Mouse (Mus musculus) embryonic facial prominence, embryonic 14.5 days (tissue): ENCODE measurements around the gene H2-K1. TPM values are rescaled to one million over a fixed set of nuclear protein-coding genes. Genes with fewer than 3 reads are reported as not detected.
"Not testable (repeated sequence)": the region's sequence is repeated elsewhere in the genome, so short reads cannot be mapped to it uniquely, and the experiment has no call there.

ENCODE experiments used
- ATAC-seq: fragments of 200-750 bp; cut with Nextera tagmentation; 2 replicates; pipeline ENCODE4 v1.8.0; 2017; ENCODE audit warnings: low read depth, moderate number of reproducible peaks, moderate TSS enrichment
- DNase-seq: peaks from one replicate; pipeline ENCODE4 v3.0.0-alpha.2; 2015; ENCODE audit warnings: low spot score
- H3K27ac ChIP-seq: fragments of 300-500 bp; sonication (generic); replicated peaks from 2 replicates; pipeline ENCODE4 v1.5.1; 2014; ENCODE audit warnings: low read depth, mild to moderate bottlenecking, low read length, moderate library complexity
- H3K27me3 ChIP-seq: fragments of 300-500 bp; sonication (generic); replicated peaks from 2 replicates; pipeline ENCODE4 v1.6.1; 2014; ENCODE audit warnings: low read length; ENCODE audit not compliant: control insufficient read depth, insufficient read depth
- H3K36me3 ChIP-seq: fragments of 300-500 bp; sonication (generic); 2 replicates; pipeline ENCODE4 v1.6.1; 2014; ENCODE audit warnings: low read length, mixed read lengths; ENCODE audit not compliant: control insufficient read depth, insufficient read depth
- H3K4me1 ChIP-seq: fragments of 300-500 bp; sonication (generic); 2 replicates; pipeline ENCODE4 v1.6.1; 2014; ENCODE audit warnings: antibody characterized with exemption, low read length; ENCODE audit not compliant: control insufficient read depth, insufficient read depth
- H3K4me2 ChIP-seq: fragments of 300-500 bp; sonication (generic); 2 replicates; pipeline ENCODE4 v1.6.1; 2014; ENCODE audit warnings: low read depth, mild to moderate bottlenecking, low read length, moderate library complexity, mixed read lengths
- H3K4me3 ChIP-seq: fragments of 300-500 bp; sonication (generic); 2 replicates; pipeline ENCODE4 v1.5.1; 2014; ENCODE audit warnings: low read depth, mild to moderate bottlenecking, low read length
- H3K9ac ChIP-seq: fragments of 300-500 bp; sonication (generic); 2 replicates; pipeline ENCODE4 v1.6.1; 2014; ENCODE audit warnings: low read depth, mild to moderate bottlenecking, low read length, moderate library complexity, mixed read lengths
- H3K9me3 ChIP-seq: fragments of 300-500 bp; sonication (generic); 2 replicates; pipeline ENCODE4 v1.6.1; 2016; ENCODE audit warnings: low read length; ENCODE audit not compliant: control insufficient read depth
- WGBS: fragments of 180-500 bp; shearing (Covaris S2); extraction: QIAGEN DNeasy Blood & Tissue Kit; methylation state at CpG from one replicate; pipeline ENCODE4 v1.1.7; 2014; 5-methylcytosine and 5-hydroxymethylcytosine counted together
- polyA plus RNA-seq: library from polyadenylated mRNA; unstranded; fragments of >200 nt; fragmentation: Nextera tagmentation; extraction: Ambion mirVana; gene quantifications from 2 replicates; pipeline ENCODE4 v1.2.1, GENCODE M21; 2014

Gene H2-K1
- polyA plus RNA-seq, 1 experiment from 2014 or later: 30.8 TPM

DNA sequence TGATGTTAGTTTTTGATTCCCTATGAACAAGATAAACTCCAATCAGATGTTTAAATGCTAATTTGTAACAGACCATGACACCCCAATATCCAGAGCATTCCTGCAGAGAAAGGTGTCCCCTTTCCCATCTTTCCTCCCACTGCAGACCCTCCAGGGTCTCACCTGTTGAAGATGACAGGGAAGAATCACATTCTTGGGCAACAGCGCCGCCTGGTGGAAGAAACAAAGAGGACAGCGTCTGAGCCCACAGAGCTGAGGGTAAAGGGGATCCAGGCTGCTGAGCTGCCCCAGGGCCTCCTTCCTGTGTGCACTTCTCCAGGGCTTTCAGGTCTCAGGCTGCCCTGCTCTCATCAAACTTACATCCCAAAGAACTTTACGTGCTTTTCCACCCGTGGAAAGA, 3.3 kb upstream of the H2-K1 start:
- ATAC-seq (no peak), DNase-seq (no peak)
- H3K4me2 ChIP-seq: no peak overlapping the region
- peaks cover 4% of the 10 kb centered on the region; the same call in 1 of the 2 replicates for H3K4me1 ChIP-seq
- H3K9ac ChIP-seq: no peak overlapping the region
- WGBS: 5% methylated on average over 5 of the region's 5 CpGs
- H3K4me3 ChIP-seq: no peak overlapping the region
- peaks cover 39% of the 10 kb centered on the region for H3K27me3 ChIP-seq
- H3K36me3 ChIP-seq: no peaks in the 10 kb centered on the region
- no peaks in the 10 kb centered on the region for H3K9me3 ChIP-seq
- H3K27ac ChIP-seq: no peak overlapping the region

DNA sequence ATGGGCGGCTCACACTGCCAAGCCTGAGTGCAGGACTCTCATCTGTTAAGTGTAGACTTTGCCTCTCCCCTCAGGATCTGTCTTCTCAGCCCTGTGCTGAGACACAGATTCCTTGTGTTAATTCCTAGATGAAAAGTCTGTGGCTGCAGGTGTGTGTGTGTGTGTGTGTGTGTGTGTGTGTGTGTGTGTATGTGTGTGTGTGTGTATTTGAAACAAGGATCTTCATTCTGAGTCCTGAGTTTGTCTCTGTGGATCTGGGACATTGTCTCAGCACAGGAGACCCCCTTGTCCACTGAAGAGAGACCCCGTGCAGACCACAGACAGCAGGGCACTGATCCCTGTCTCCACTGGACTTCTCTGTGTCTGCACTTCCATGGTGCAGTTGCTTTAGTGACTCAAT, 649 bp upstream of the H2-K1 start:
- H3K4me1 ChIP-seq, ATAC-seq, H3K27ac ChIP-seq, H3K4me2 ChIP-seq, DNase-seq, H3K9me3 ChIP-seq, H3K9ac ChIP-seq, H3K36me3 ChIP-seq: not testable (repeated sequence)
- Histone ChIP-seq H3K4me3 (0 out of 2 replicates have a peak overlapping the region, but pooled peaks have one; percentile 52), H3K27me3 (peaks cover 45% of the 10 kb centered on the region)
- WGBS: 55% methylated on average over 2 of the region's 2 CpGs

DNA sequence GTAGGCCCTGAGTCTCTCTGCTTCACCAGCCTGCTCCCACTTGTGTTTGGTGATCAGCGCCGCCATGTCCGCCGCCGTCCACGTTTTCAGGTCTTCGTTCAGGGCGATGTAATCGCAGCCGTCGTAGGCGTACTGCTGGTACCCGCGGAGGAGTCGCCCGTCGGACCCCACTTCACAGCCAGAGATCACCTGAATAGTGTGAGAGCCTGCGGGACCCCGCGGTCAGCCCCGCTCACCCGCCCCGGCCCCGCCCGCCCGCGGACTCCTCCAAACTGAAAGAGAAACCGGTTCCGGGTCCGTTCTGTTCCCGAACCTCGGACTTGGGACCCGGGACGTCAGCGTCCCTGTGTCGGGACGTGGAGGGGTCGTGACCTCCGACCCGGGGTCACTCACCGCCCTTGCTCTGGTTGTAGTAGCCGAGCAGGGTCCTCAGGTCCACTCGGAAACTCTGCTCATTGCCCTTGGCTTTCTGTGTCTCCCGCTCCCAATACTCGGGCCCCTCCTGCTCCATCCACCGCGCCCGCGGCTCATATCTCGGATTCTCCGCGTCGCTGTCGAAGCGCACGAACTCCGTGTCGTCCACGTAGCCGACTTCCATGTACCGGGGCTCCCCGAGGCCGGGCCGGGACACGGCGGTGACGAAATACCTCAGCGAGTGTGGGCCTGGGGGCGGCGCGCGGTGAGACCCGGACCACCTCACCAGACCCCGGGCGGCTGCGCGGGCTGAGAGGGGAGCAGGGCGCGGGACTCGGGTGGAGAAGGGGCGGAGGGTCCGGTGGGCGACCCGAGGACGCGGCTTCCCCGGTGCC, 602 bp downstream of the H2-K1 start:
- Histone ChIP-seq H3K9ac (peak overlapping the region; percentile 42; the same call in 1 of the 2 replicates), H3K4me2 (peak overlapping the region; percentile 97), H3K9me3 (no peaks in the 10 kb centered on the region; the same call in 1 of the 2 replicates), H3K4me3 (peak overlapping the region; percentile 52), H3K27ac (no peak overlapping the region), H3K27me3 (peaks cover 45% of the 10 kb centered on the region), H3K4me1 (peaks cover 4% of the 10 kb centered on the region; the same call in 1 of the 2 replicates), H3K36me3 (no peaks in the 10 kb centered on the region)
- WGBS: 3% methylated on average over 55 of the region's 87 CpGs
- DNase-seq (no peak), ATAC-seq (0 out of 2 replicates have a peak, but pooled peaks have one; percentile 51)

GRCm38 (mm10) chr17:33998697-33999096, 1.4 kb downstream of the H2-K1 start:
- not testable (repeated sequence) for ATAC-seq, H3K4me3 ChIP-seq, H3K27ac ChIP-seq, H3K4me1 ChIP-seq, DNase-seq, H3K4me2 ChIP-seq, H3K36me3 ChIP-seq, H3K9me3 ChIP-seq, H3K9ac ChIP-seq
- peaks cover 45% of the 10 kb centered on the region for H3K27me3 ChIP-seq
- WGBS: 39% methylated on average over 5 of the region's 5 CpGs

DNA sequence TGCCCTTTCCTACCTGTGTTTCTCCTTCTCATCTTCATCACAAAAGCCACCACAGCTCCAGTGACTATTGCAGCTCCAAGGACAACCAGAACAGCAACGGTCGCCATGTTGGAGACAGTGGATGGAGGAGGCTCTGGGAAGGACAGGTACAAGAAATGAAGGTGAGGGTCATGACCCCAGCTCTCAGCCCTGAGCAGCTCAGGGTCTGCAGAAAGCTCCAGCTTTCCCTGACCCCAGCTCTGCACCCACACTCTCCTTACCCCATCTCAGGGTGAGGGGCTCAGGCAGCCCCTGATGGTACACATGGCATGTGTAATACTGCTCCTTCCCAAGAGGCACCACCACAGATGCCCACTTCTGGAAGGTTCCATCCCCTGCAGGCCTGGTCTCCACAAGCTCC, 3.1 kb downstream of the H2-K1 start:
- H3K36me3 ChIP-seq, H3K4me2 ChIP-seq, H3K9me3 ChIP-seq, H3K9ac ChIP-seq, H3K4me1 ChIP-seq, DNase-seq, H3K4me3 ChIP-seq, ATAC-seq, H3K27ac ChIP-seq: not testable (repeated sequence)
- WGBS: 89% methylated on average over 2 of the region's 2 CpGs
- peaks cover 40% of the 10 kb centered on the region for H3K27me3 ChIP-seq

DNA sequence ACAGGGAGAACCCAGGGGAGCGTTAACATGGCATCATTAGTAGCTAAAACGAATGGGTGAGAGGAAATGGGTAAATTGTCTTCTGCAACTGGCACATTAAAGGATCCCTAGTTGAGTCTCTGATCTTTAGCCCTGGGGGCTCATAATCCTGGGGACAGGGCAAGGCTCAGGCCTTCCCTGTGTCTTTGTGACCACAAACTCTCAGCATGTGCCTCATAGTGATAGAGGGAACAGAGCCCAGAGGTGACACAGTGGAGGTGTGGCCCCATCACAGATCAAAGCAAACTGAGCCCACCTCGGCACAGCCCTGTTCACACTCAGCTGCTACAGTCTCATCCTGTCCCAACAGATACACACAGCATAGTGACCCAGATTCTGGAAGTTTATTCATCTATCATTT, 4.5 kb downstream of the H2-K1 start:
- no peak for DNase-seq
- Histone ChIP-seq H3K27me3 (peaks cover 27% of the 10 kb centered on the region), H3K4me3 (no peak overlapping the region), H3K27ac (no peak overlapping the region), H3K4me1 (peaks cover 4% of the 10 kb centered on the region; the same call in 1 of the 2 replicates), H3K9me3 (no peaks in the 10 kb centered on the region; the same call in 1 of the 2 replicates), H3K36me3 (no peaks in the 10 kb centered on the region), H3K4me2 (no peak overlapping the region), H3K9ac (no peak overlapping the region)
- 45% methylated on average over 3 of the region's 3 CpGs for WGBS
- no peak for ATAC-seq

- Histone ChIP-seq H3K4me1 (peaks cover 3% of the 10 kb centered on the region; the same call in 1 of the 2 replicates), H3K27me3 (peaks cover 20% of the 10 kb centered on the region), H3K36me3 (no peaks in the 10 kb centered on the region), H3K9ac (no peak overlapping the region), H3K4me3 (no peak overlapping the region), H3K4me2 (no peak overlapping the region), H3K9me3 (no peaks in the 10 kb centered on the region; the same call in 1 of the 2 replicates), H3K27ac (no peak overlapping the region)
- no peak for DNase-seq
- ATAC-seq: no peak
- WGBS: 84% methylated on average over 8 of the region's 8 CpGs
Measured at GRCm38 (mm10) chr17:33994959-33995358, 5.2 kb downstream of the H2-K1 start.

DNA sequence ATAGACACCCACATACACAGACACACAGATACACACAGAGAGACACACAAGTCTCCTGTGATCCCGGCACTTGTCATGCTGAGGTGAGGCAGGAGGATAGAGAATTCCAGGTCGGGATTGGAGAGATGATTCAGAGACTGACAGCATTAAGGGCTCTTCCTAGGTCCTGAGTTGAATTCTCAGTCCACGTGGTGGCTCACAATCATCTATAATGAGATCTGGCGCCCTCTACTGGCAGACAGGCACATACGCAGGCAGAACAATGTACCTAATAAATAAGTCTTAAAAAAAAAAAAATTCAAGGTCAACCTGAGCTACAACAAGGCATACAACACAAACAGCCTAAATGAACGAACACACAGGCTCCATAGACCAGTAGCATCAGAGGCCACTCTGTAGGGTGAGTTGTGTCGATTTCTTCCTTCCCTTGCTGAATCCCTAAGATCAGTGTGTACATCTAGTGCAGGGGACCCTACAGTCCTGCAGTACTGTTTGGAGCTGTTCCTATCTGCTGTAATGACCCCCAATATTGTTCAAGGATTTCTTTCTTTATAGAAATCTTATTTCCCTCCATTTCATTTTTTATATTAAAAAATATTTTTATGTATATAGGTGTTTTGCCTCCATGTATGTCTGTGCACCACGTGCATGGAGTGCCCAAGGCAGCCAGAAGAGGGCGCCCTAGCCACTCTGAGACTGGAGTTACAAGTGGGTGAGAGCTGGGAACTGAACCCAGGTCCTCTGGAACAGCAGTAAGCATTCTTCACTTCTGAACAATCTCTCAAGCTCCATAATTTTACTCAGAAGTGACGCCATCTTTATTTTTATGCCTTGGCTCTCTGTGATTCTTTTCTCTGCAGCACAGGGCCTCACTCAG, 8.1 kb downstream of the H2-K1 start:
- 32% methylated on average over 10 of the region's 10 CpGs for WGBS

More for the DNA sequence above, 8.1 kb downstream of the H2-K1 start:
- DNase-seq: peak; percentile 83
- no peak for ATAC-seq
- H3K27ac ChIP-seq: no peak overlapping the region
- no peaks in the 10 kb centered on the region for H3K36me3 ChIP-seq
- H3K4me1 ChIP-seq: no peaks in the 10 kb centered on the region
- H3K4me2 ChIP-seq: no peak overlapping the region
- H3K4me3 ChIP-seq: no peak overlapping the region
- no peaks in the 10 kb centered on the region; the same call in 1 of the 2 replicates for H3K9me3 ChIP-seq
- no peak overlapping the region for H3K9ac ChIP-seq
- no peaks in the 10 kb centered on the region for H3K27me3 ChIP-seq
